Mouse (Mus musculus) brown adipose tissue, adult 24 weeks (tissue): Measurements from ENCODE around the gene Cers6. TPM values are rescaled to one million over a fixed set of nuclear protein-coding genes. Genes with fewer than 3 reads are reported as not detected.
A peak's percentile ranks its signal among the peaks of the same experiment; 100 is the strongest.

Experiments
- H3K27ac ChIP-seq: fragments of 200-500 bp; replicated peaks from 2 replicates; pipeline ENCODE4 v1.5.1; 2012; ENCODE audit warnings: low read depth, mild to moderate bottlenecking, low read length
- H3K4me1 ChIP-seq: fragments of 200-500 bp; 2 replicates; pipeline ENCODE4 v1.6.1; 2012; ENCODE audit warnings: low read length, mixed read lengths; ENCODE audit not compliant: control insufficient read depth, insufficient read depth, insufficient read length
- H3K4me3 ChIP-seq: fragments of 200-500 bp; 2 replicates; pipeline ENCODE4 v1.5.1; 2012; ENCODE audit warnings: low read depth, mild to moderate bottlenecking, low read length, moderate library complexity; ENCODE audit not compliant: insufficient read depth
- polyA plus RNA-seq: library from polyadenylated mRNA; stranded (reverse); fragments of >200 nt; gene quantifications from 2 replicates; pipeline ENCODE4 v1.2.4, GENCODE M21; 2012; ENCODE audit not compliant: missing spikeins, insufficient read depth, insufficient read length

Cers6 gene
- 0.75 and 1.1 TPM in 2 replicates for polyA plus RNA-seq

DNA sequence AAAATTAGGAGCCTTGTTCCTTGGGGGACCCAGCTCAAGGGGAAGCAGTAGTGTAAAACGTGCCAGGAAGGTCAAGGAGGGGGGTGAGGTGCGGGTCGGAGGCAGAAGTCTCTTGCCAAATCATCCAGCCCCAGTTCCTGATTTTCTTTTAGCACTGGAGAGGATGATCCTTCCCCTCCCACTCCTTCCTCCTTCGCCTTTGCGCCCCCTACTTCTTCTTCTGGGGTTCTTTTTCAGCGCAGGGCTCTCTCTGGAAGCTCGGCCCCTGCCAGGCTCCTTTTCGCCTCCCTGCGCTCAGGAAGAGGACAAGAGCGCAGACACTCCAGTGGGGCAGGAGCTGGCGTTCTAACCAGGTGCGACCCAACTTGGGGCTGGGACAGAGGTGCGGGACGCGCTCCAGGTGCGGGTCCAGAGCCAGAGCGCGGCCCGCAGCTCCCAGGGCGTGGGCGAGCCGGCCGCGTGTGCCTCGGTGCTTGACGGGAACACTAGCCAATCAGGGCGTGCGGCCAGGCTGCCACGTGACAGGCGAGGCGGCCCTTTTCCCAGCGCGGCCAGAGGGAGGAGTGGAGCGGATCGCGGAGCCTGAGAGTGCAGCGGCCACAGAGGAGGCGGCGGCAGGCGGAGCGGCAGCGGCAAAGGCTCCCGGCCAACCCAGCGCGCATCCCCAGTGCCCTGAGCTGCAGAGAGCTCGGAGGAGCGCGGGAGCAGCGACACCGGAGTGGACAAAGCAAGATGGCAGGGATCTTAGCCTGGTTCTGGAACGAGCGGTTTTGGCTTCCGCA, at the start of gene Cers6:
TSS of gene Cers6 (plus strand) at position 538 of the 782 bp plus-strand sequence.
- Histone ChIP-seq H3K27ac (no peak within 1 kb of the TSS), H3K4me1 (no peaks in the 10 kb centered on the region), H3K4me3 (peak within 1 kb of the TSS; percentile 60)

DNA sequence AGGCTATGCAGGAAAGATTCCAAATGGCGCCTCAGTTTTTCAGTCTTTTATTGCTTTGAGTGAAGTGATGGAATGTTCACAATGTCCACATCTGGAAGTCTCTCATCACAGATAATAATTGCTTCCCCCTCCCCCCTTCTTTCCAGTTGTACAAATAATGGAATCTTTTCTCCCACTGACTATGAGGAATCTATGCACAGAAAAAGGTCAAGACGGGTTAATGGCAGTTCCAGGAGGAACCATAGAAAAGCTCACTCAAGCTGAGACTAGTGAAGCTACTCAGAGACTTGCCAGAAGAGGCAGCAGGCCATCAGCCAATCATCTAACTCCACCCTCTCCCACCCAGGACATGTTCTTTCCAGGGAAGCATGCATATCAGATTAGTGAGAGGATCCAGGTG, 46.8 kb upstream of the Cers6 start:
- no peak overlapping the region for H3K27ac ChIP-seq
- H3K4me3 ChIP-seq, result no peak overlapping the region
- no peaks in the 10 kb centered on the region for H3K4me1 ChIP-seq

GRCm38 (mm10) chr2:68819040-68819439, 42.2 kb upstream of the Cers6 start:
- Histone ChIP-seq H3K4me3 (no peak overlapping the region), H3K4me1 (no peaks in the 10 kb centered on the region)

DNA sequence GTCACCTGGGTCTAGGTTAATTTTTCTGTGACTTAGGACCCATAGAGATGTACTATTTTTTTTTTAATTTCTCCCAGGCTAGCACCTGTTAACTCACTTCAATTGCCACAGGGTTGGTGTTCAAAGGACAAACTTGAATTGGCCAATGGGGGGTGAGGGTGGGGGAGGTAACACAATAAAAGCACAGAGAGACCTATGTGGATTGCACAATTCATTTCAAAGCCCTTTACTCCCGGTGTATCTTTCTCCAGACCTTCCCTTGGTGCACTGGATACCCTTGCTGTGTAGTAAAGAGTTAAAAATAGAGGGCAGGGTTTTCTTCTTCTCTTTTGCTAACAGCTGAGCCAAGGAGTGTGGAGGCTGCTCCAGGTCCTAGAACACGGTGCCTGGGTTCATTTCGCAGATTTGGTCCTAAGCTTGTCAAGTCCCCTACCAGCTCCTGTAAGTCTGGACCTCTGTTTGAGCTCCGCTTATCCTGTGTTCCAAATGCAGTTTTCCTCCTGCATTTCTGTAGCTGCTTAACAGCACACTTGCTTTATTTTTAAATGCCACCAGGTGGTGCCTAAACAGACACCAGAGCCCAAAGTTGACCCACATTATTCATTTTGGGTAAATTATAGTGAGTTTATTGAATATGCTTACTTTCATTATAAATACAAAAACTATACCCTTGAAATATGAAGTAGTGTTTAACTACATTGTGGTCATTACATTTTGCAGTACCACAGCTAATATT, 38.9 kb upstream of the Cers6 start:
- Histone ChIP-seq H3K27ac (no peak overlapping the region), H3K4me1 (no peaks in the 10 kb centered on the region), H3K4me3 (no peak overlapping the region)

More at GRCm38 (mm10) chr2:68819040-68819439, 42.2 kb upstream of the Cers6 start:
- no peak overlapping the region for H3K27ac ChIP-seq

DNA sequence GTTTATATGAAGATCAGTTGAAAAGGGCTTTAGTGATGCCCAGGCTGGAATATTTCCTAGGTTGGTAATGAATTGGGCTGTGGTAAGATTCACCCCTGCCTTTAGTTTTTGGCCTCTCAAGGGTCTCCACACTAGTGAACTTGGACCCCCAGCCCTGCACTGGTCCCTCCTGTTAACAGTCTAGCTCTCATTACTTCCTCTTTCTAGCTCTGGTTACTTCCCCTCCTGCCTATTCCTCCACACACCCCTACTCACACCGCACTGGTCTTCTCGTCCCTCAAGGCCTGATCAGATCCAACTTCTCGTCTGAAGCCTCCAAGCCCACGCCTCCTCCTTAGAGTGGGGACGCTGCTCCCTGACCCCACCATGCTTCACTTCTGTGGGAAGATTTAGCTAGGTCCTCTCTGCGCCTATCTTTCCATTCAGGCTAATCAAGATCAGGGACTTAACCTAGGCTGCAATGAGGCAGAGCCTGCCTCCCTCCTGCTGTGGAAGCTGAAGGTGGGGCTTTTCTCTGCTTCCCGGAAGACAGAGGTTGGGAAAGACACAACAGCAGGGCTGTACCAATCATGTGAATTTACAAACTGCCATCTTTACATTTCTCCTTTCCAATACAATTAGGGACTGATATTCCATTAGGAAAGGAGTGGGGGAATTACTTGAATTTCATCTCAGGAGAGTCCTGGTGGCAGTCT, 35.8 kb upstream of the Cers6 start:
- Histone ChIP-seq H3K4me1 (no peaks in the 10 kb centered on the region), H3K27ac (no peak overlapping the region), H3K4me3 (no peak overlapping the region)

GRCm38 (mm10) chr2:68843330-68843729, 17.9 kb upstream of the Cers6 start:
- H3K27ac ChIP-seq, result no peak overlapping the region
- H3K4me3 ChIP-seq, result no peak overlapping the region
- H3K4me1 ChIP-seq, result no peaks in the 10 kb centered on the region

DNA sequence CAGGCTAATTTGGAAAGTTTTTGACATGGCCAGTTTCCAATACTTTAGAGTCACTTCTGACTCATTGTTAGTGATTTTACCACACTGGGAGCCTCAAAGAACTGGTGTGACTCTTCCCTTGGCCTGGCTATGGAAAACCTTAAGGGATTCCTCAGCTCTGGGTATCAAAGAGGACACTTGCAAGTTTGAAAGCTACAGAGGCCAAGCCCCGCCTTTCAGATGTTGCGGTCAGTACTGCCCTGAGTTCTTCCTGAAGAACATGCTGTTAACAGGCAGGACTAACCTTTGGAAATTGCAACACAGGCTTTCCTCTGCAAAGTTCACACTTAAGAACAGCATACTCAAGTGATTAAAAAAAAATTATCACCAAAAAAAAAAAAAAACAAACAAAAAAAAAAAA, 16.7 kb upstream of the Cers6 start:
- Histone ChIP-seq H3K27ac (no peak overlapping the region), H3K4me3 (no peak overlapping the region), H3K4me1 (no peaks in the 10 kb centered on the region)

GRCm38 (mm10) chr2:68845002-68845740, 16.1 kb upstream of the Cers6 start:
- H3K4me1 ChIP-seq, result no peaks in the 10 kb centered on the region
- no peak overlapping the region for H3K27ac ChIP-seq
- H3K4me3 ChIP-seq, result no peak overlapping the region

- Histone ChIP-seq H3K4me3 (no peak overlapping the region), H3K27ac (no peak overlapping the region), H3K4me1 (no peaks in the 10 kb centered on the region)
Measured at GRCm38 (mm10) chr2:68860391-68860790, 850 bp upstream of the Cers6 start.

DNA sequence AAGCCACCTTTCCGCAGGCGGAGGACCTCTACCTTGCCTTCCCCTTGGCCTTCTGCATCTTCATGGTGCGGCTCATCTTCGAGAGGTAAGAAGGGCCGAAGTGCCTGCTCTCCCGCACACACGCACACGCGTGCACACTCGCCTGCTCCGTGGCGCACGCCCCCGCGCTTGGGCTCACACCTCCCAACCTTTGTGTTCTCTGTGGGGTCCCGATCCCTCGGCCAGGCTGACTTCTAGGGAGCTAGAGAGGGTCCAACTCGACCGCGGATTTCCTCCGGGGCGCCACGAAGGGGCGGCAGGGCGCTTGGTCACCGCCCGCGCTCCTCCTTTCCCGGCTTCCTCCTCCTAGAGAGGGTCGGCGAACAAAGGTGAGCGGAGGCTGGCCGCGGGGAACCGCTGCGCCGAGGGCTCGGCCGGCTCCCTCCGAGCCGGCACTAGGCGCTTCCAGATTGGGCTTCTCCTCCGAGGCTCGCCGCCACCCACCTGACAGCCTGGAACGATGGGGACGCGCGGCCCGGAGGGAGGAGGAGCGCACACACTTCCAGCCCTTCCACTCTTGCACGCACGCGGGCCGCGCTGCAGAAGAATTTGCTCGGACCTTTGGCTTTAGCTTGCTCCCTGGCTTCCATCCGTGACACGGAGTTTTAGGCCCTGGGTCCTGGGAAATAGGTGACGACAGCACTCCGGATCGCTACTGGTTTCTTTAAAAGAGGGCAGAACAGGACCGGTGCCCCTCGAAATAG, 651 bp downstream of the Cers6 start:
- Histone ChIP-seq H3K4me3 (peak overlapping the region; percentile 60), H3K27ac (no peak overlapping the region), H3K4me1 (no peaks in the 10 kb centered on the region)

DNA sequence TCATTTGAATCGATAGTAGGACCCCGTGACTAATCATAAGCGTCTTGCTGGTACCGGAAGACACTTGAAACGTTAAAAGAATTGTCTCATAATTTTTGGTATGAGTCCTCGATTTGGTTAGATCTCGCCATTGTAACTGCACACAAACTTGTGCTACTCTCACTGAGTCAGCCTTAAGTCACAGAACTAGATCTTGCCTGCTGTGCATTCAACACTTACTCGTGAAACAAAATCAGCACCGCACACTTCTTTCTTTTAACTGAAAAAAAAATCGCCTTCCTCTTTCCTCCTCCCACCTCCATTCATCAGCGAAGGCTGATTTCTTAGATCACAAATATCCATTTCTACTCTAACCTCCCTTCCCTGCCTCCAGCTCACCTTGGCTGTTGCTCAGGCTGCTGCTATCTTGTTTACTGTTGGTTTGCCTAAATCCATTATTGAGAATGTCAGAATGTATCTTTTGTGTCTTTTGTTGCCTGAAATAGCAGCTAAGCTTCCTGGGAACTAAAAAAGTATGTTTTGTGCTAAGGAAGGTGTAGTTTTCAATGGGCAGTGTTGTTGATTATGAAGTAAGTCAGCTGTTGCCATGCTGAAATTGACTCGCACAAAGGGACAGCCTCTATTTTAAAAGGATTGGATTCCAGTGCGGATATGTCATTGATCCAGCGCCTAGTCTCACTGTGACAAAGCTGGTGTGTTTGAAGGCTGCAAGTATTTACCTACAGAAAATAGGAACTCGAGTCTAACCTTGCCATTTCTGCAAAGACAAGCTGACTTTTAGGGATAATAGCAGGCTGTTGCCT, 1.4 kb downstream of the Cers6 start:
- H3K4me1 ChIP-seq, result no peaks in the 10 kb centered on the region
- no peak overlapping the region for H3K27ac ChIP-seq
- H3K4me3 ChIP-seq, result peak overlapping the region; percentile 60

DNA sequence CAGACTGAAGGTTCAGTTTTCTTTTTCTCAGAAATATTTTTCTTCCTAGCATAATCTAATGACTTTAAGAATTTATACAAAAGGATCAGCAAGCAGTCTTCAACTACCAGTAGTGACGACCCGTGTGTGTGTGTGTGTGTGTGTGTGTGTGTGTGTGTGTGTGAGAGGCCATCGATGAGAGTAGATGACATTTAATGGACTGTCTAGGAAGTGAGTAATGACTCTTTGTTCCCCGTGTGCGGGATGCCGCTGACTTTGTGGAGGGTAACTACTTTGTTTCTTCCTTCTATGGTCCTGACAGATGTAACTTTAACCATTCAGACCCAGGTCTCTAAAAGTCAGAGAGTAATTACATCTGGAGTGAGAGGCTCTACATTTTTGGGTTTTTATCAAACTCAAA, 2.3 kb downstream of the Cers6 start:
- no peak overlapping the region for H3K4me3 ChIP-seq
- H3K4me1 ChIP-seq, result no peaks in the 10 kb centered on the region
- no peak overlapping the region for H3K27ac ChIP-seq

- no peak overlapping the region for H3K4me3 ChIP-seq
- no peaks in the 10 kb centered on the region for H3K4me1 ChIP-seq
- H3K27ac ChIP-seq, result no peak overlapping the region
Measured at GRCm38 (mm10) chr2:68864366-68864765, 3.1 kb downstream of the Cers6 start.

DNA sequence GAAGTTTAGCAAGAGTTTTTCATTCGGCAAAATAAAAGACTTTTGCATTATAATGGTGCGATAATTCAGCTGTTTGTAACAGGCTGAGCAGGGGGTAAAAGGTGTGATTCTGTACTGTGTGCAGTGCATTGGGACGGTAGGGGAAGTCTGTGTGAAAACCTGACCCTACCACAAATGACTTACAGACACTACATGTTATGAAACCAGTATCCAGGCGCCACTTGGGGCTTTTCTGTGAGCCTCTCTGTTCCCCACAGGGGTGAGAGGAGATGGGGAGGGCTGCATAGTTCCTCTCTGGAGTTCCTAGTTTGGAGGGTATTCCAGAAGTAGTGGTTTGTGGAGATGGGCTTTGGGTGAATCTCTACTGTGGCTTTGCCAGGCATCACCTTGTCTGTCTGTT, 5.9 kb downstream of the Cers6 start:
- H3K4me3 ChIP-seq, result no peak overlapping the region
- no peak overlapping the region for H3K27ac ChIP-seq
- H3K4me1 ChIP-seq, result no peaks in the 10 kb centered on the region
